Mouse (Mus musculus) hindbrain, embryonic 10.5 days (tissue): Measurements from ENCODE around the gene Mtor. TPM values are rescaled to one million over a fixed set of nuclear protein-coding genes. Genes with fewer than 3 reads are reported as not detected.

Experiments used
- DNase-seq: peaks from one replicate; pipeline ENCODE4 v3.0.0-alpha.2; 2017; ENCODE audit warnings: low spot score
- H3K27ac ChIP-seq: fragments of 300-500 bp; sonication (generic); 2 replicates; pipeline ENCODE4 v1.5.1; 2016; ENCODE audit warnings: mild to moderate bottlenecking, moderate library complexity
- H3K27me3 ChIP-seq: fragments of 300-500 bp; sonication (generic); 2 replicates; pipeline ENCODE4 v1.6.1; 2016; ENCODE audit warnings: mild to moderate bottlenecking; ENCODE audit not compliant: poor library complexity, insufficient read depth, severe bottlenecking
- H3K36me3 ChIP-seq: fragments of 300-500 bp; sonication (generic); 2 replicates; pipeline ENCODE4 v1.6.1; 2016; ENCODE audit warnings: mild to moderate bottlenecking, moderate library complexity
- H3K4me1 ChIP-seq: fragments of 300-500 bp; sonication (generic); replicated peaks from 2 replicates; pipeline ENCODE4 v1.6.1; 2016; ENCODE audit warnings: mild to moderate bottlenecking
- H3K4me3 ChIP-seq: fragments of 300-500 bp; sonication (generic); 2 replicates; pipeline ENCODE4 v1.5.1; 2016; ENCODE audit warnings: mild to moderate bottlenecking, moderate library complexity
- H3K9me3 ChIP-seq: fragments of 300-500 bp; sonication (generic); 2 replicates; pipeline ENCODE4 v1.6.1; 2016; ENCODE audit warnings: mild to moderate bottlenecking, moderate library complexity
- WGBS: fragments of 180-500 bp; shearing (Covaris S2); methylation state at CpG from one replicate; pipeline ENCODE4 v1.1.7; 2016; 5-methylcytosine and 5-hydroxymethylcytosine counted together
- polyA plus RNA-seq: library from polyadenylated mRNA; unstranded; fragments of >200 nt; fragmentation: Nextera tagmentation; extraction: Ambion mirVana; gene quantifications from 2 replicates; pipeline ENCODE4 v1.2.1, GENCODE M21; 2016

Mtor gene
- polyA plus RNA-seq, 1 experiment from 2014 or later, result 25.3 TPM

DNA sequence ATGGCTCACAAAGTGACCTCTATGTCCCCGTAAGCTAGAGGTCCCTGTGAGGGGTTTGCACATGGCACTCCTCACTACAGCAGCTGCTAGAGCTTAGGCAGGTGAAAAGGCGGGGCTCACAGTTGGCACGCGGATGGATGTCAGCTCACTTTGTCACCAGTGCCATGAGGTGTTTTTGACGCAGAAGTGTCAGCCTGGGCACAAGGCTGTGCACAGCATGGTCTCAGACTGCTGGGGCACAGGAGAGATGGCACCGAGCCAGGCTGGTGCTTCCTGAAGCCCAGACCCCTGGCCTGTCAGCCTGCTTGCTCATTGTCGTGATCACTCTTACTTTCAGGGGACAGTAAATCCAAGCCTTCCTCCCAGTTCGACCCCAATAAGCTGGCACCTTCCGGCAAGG, 132.4 kb downstream of the Mtor start:
- 92% methylated on average over 9 of the region's 9 CpGs for WGBS
- Histone ChIP-seq H3K4me1 (no peaks in the 10 kb centered on the region), H3K9me3 (no peaks in the 10 kb centered on the region), H3K36me3 (peaks cover 78% of the 10 kb centered on the region), H3K4me3 (no peak overlapping the region), H3K27me3 (no peaks in the 10 kb centered on the region), H3K27ac (no peak overlapping the region)
- DNase-seq, result no peak

DNA sequence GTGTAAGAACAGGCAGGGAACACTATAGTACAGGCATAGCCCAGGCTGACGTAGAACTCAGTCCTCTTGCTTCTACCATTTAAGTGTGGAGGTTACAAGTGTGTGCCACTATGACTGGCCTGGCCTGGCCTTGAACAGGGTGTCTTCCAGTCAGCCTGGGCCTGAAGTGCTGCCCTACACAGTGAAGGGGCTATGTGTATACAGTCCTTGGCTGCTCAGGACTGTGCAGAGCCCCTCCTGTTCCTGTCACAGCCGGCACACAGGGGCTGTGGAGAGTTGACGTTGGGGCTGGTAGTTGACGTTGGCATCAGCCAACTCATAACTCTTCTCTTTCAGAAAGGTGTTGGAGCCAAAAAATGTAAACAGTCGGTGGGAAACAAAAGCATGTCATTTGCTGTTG, 133.0 kb downstream of the Mtor start:
- Histone ChIP-seq H3K4me3 (no peak overlapping the region), H3K4me1 (no peaks in the 10 kb centered on the region), H3K36me3 (peaks cover 72% of the 10 kb centered on the region), H3K27ac (no peak overlapping the region), H3K9me3 (no peaks in the 10 kb centered on the region), H3K27me3 (no peaks in the 10 kb centered on the region)
- no peak for DNase-seq
- WGBS, result 99% methylated on average over 5 of the region's 5 CpGs

DNA sequence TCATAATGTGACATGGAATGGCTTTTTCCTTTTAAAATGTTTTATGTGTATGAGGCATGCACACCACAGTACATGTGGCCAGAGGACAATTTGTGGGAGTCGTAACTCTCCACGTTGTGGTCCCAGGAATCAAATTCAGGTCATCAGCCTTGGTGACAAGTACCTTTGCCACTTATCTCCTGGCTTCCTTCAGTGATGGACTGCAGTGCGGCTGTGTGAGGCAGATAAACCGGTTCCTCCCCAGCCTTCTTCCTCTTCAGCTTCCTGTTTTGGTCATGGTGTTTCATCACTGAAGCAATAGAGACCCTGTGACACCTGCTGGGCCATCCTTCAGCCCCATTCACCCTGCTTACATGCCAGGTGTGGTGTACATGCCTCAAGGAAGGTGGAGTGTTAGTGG, 134.8 kb downstream of the Mtor start:
- 90% methylated on average over 4 of the region's 4 CpGs for WGBS
- Histone ChIP-seq H3K4me1 (no peaks in the 10 kb centered on the region), H3K9me3 (no peaks in the 10 kb centered on the region), H3K27me3 (no peaks in the 10 kb centered on the region), H3K27ac (no peak overlapping the region), H3K36me3 (peaks cover 53% of the 10 kb centered on the region), H3K4me3 (no peak overlapping the region)
- no peak for DNase-seq

DNA sequence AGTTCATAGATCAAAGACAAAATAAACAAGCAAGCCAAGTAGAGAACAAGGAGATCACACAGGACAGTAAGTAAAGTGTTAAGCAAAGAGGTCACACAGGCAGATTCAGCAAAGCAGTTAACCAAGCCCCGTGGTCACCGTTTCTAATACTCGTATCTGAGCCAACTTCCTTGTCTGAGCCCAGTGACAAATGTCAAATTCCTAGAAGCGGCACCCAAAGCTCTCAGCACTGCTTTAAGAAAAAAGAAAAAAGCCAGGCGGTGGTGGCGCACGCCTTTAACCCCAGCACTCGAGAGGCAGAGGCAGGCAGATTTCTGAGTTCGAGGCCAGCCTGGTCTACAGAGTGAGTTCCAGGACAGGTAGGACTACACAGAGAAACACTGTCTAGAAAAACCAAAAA, 138.2 kb downstream of the Mtor start:
- Histone ChIP-seq H3K36me3 (peaks cover 19% of the 10 kb centered on the region), H3K9me3 (no peaks in the 10 kb centered on the region), H3K27ac (no peak overlapping the region), H3K4me3 (no peak overlapping the region), H3K27me3 (no peaks in the 10 kb centered on the region), H3K4me1 (peaks cover 9% of the 10 kb centered on the region)
- 88% methylated on average over 9 of the region's 9 CpGs for WGBS
- no peak for DNase-seq

DNA sequence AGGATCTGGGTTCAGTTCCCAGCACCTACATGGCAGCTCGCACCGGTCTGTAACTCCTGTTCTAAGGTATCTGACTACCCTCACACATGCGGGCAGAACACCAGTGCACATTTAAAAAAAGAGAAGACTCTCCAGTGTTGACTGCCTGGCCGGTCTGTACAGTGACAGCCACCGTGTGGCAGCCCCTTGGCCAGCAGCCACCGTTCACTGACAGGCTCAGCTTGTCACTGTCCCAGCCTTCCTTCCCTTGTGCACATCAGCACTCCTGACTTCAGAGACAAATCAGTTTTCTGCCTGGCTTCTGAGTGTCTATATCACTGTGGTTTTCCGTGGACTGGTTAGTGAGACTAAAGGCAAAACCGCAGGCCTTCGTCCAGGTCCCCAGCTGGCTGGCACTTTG, 140.4 kb downstream of the Mtor start:
- Histone ChIP-seq H3K9me3 (no peaks in the 10 kb centered on the region), H3K4me1 (peaks cover 30% of the 10 kb centered on the region), H3K27ac (no peak overlapping the region), H3K27me3 (no peaks in the 10 kb centered on the region), H3K36me3 (peaks cover 11% of the 10 kb centered on the region), H3K4me3 (no peak overlapping the region)
- no peak for DNase-seq
- WGBS, result 86% methylated on average over 9 of the region's 9 CpGs

DNA sequence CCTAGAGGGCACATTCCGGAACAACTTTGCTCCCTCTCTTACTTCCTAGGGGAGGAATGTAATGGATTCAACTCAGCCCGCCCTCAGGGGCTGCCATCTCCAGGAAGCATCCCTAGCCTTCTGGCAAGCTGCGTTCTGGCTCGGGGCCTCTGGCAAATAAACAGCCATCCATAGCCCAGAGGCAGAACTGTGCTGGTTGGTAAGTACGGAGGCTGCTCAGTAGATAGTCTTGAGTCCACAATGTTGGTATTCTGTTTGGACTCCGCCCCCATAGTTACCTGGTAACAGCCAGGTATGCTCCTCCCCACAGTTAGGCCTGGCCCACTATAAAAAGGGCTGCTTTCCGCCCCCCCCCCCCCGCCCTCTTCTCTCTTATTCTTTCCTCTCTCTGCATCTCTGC, 141.2 kb downstream of the Mtor start:
- H3K4me1 ChIP-seq, result peaks cover 30% of the 10 kb centered on the region
- 52% methylated on average over 7 of the region's 8 CpGs for WGBS
- H3K27me3 ChIP-seq, result no peaks in the 10 kb centered on the region
- H3K27ac ChIP-seq, result no peak overlapping the region
- no peak for DNase-seq
- H3K9me3 ChIP-seq, result no peaks in the 10 kb centered on the region
- peaks cover 19% of the 10 kb centered on the region for H3K36me3 ChIP-seq
- no peak overlapping the region for H3K4me3 ChIP-seq

DNA sequence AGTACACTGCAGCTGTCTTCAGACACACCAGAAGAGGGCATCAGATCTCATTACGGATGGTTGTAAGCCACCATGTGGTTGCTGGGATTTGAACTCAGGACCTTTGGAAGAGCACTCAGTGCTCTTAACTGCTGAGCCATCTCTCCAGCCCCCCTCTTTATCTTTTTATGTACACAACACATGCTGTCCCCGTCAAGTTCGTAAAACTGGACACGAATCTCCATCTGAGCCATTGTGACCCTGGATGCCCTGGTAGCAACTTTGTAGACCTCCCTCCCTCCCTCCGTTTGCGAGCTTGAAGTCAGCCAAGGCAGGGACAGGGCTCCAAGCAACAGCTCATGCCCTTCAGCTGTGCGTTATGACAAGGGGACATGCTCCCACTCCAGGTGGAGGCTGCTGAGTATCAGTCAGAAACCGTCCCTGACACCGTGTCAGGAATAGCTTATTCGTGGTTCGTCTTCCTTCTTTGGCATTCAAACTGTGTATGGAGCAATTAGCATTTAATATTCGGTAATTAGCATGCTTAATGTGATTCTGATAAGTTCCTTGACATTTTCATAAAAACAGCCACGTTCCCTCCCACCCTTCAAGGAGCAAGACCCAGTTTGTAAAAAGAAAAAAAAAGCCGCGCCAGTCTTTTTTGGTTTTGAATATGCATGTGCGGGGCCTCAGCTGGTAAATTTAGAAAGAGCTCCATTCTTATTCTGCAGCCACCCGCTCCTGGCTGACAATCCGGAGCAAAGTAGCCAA, 142.2 kb downstream of the Mtor start:
- Histone ChIP-seq H3K36me3 (peaks cover 29% of the 10 kb centered on the region), H3K9me3 (no peaks in the 10 kb centered on the region), H3K4me3 (peak overlapping the region; percentile 98), H3K27me3 (no peaks in the 10 kb centered on the region), H3K27ac (peak overlapping the region; percentile 92), H3K4me1 (peaks cover 30% of the 10 kb centered on the region)
- 6% methylated on average over 18 of the region's 18 CpGs for WGBS
- peak; percentile 48 for DNase-seq

DNA sequence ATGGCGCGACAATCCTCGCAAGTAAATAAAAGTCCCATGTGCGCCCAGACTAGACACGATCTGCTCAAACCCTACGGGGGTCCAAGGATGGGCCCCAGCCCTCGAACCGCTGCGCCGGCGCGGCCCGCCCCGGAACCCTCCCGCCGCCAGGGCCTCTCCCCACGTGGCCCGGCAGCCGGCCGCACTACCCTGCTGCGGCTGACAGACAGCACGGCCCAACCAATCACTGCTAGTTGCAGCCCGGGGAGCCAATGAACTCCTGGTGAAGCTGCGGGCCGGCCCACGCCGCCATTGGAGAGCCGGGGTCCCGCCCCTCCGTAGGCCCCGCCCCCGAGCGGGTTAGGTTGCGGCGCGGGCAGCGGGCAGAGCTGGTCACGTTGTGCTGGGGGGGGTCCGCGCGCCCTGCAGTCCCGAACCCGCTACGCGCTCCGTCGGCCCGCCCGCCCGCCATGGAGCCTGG, 142.8 kb downstream of the Mtor start, which contains the start of gene Srm:
Gene Srm, plus strand, starts transcription at position 333 of the 460 bp plus-strand sequence.
- Histone ChIP-seq H3K36me3 (peaks cover 35% of the 10 kb centered on the region), H3K9me3 (no peaks in the 10 kb centered on the region), H3K27ac (peak within 1 kb of the TSS; percentile 92), H3K27me3 (no peaks in the 10 kb centered on the region), H3K4me1 (peaks cover 30% of the 10 kb centered on the region), H3K4me3 (peak within 1 kb of the TSS; percentile 98)
- DNase-seq, result peak; percentile 97
- under 1% methylated on average over 50 of the region's 50 CpGs for WGBS

DNA sequence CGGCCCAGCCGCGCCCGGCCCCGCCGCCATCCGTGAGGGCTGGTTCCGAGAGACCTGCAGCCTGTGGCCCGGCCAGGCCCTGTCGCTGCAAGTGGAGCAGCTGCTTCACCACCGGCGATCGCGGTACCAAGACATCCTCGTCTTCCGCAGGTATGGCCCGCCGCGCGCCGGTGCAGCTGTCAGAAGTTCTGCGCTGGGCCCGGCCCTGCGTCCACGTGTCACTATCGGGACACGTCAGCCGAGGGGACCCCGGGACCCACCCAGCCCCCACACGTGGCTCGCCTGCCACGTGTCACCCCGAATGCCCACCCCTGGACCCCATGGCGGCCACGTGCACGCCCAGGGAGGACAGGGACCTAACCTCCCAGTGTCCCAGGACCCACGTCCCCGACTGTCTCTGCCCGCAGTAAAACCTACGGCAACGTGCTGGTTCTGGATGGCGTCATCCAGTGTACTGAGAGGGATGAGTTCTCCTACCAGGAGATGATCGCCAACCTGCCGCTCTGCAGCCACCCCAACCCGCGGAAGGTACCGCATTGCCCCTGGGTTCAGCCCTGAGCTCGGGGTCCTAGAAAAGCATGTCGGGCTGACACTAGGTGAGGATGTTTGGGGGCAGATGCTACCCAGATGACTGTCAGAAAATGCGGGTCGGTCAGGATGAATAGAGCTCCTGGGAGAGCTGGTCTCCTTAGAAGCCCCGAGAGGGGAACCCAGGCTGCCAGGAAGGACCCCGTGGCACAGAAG, 143.4 kb downstream of the Mtor start:
- H3K9me3 ChIP-seq, result no peaks in the 10 kb centered on the region
- H3K4me3 ChIP-seq, result peak overlapping the region; percentile 98
- WGBS, result under 1% methylated on average over 53 of the region's 53 CpGs
- H3K36me3 ChIP-seq, result peaks cover 41% of the 10 kb centered on the region
- DNase-seq, result no peak
- peaks cover 30% of the 10 kb centered on the region for H3K4me1 ChIP-seq
- H3K27ac ChIP-seq, result peak overlapping the region; percentile 92
- H3K27me3 ChIP-seq, result no peaks in the 10 kb centered on the region

DNA sequence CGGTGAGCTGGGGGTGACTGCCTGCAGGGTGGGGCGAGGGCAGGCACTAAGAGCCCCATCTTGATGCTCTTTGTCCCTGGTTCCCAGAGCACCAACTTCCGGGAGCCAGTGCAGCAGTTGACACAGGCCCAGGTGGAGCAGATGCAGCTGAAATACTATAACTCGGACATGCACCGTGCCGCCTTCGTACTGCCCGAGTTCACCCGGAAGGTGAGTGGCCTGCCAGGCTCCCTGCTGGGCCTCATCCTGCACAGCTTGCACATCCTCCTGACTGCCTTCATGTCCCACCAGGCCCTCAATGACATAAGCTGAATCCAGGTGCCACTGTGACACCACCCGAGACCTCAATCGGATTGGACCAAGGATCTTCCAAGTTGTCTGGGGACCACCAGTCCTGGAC, 145.6 kb downstream of the Mtor start:
- Histone ChIP-seq H3K27ac (no peak overlapping the region), H3K27me3 (no peaks in the 10 kb centered on the region), H3K4me3 (no peak overlapping the region), H3K9me3 (no peaks in the 10 kb centered on the region), H3K4me1 (peaks cover 30% of the 10 kb centered on the region), H3K36me3 (peaks cover 63% of the 10 kb centered on the region)
- 95% methylated on average over 11 of the region's 11 CpGs for WGBS
- DNase-seq, result no peak

DNA sequence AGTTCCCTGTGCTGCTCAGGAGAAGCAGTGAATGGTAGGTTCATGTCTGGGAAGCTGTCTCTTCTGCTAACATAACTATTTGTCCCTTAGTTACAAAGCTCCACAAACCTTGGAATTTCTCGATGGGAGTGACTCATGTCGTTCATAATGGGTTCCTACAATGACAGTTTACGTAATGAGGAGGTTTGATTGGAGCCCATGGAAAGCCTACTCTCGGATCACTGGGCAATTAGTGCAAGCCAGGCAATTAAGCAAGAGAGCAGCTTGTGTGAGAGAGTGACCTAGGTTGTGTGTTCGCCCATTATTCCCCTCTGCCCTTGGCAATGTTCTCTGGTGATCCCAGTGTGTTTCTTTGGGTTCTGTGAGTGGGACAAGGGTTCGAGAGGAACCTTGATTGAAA, 147.5 kb downstream of the Mtor start:
- H3K9me3 ChIP-seq, result no peaks in the 10 kb centered on the region
- no peak overlapping the region for H3K27ac ChIP-seq
- no peak overlapping the region for H3K4me3 ChIP-seq
- 93% methylated on average over 6 of the region's 6 CpGs for WGBS
- no peak for DNase-seq
- H3K36me3 ChIP-seq, result peaks cover 72% of the 10 kb centered on the region
- no peaks in the 10 kb centered on the region for H3K27me3 ChIP-seq
- peaks cover 26% of the 10 kb centered on the region for H3K4me1 ChIP-seq

DNA sequence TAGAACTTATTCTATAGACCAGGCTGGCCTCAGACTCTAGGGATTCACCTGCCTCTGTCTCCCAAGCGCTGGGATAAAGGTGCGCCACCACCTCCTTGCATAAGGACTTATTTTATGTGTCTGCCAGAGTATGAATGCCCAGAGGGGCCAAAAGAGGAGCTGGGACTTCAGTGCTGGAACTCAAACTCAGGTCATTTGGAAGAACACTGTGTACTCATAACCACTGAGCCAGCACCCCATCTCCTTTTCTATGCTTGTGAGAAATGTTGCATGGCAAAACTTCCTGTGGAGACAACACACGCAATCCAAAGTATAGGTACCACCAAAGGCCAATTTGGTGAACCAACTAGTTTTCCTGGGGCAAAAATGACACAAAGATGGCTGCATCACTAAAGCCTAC, 148.3 kb downstream of the Mtor start:
- no peak overlapping the region for H3K4me3 ChIP-seq
- 96% methylated on average over 3 of the region's 3 CpGs for WGBS
- peaks cover 20% of the 10 kb centered on the region for H3K4me1 ChIP-seq
- H3K27me3 ChIP-seq, result no peaks in the 10 kb centered on the region
- no peaks in the 10 kb centered on the region for H3K9me3 ChIP-seq
- H3K27ac ChIP-seq, result no peak overlapping the region
- H3K36me3 ChIP-seq, result peaks cover 72% of the 10 kb centered on the region
- no peak for DNase-seq

DNA sequence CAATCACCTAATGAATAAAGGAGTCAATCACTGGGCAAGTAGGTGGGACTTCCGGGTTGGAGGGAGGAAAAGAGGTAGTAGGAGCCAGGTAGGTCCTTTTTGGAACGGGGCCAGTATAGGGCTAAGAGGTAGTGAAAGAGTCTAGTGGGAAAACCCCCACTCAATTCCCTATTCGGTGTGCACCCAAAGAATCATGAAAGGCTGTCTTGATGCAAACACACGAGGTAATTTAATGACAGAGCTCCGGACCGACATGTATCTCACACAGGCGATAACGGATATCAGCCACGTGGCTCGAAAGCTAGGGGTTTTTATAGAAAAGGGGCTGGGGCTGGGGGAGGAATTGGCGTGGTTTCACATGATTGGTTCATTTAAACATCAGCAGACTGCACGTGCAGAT, 150.4 kb downstream of the Mtor start:
- WGBS, result 95% methylated on average over 12 of the region's 12 CpGs
- Histone ChIP-seq H3K4me1 (0 out of 2 replicates have a peak, but pooled peaks cover 1% of the 10 kb centered on the region), H3K4me3 (no peak overlapping the region), H3K36me3 (peaks cover 60% of the 10 kb centered on the region), H3K27ac (no peak overlapping the region), H3K9me3 (no peaks in the 10 kb centered on the region), H3K27me3 (no peaks in the 10 kb centered on the region)
- no peak for DNase-seq
